Mouse (Mus musculus): ENCODE results near the gene Man1a.

- TF ChIP-seq EP300 (IDR thresholded peaks at IDR 0.05; ENCODE audit: insufficient read depth, low read depth, low read length) (no peak), CTCF (IDR thresholded peaks at IDR 0.05) (no peak)
Observed at GRCm38 (mm10) chr10:54026101-54026500, 50.3 kb downstream of the Man1a start.

Data from heart, adult 2 months (tissue).